Mouse (Mus musculus): ENCODE results near the gene Galk2.

The Galk2 gene

DNA sequence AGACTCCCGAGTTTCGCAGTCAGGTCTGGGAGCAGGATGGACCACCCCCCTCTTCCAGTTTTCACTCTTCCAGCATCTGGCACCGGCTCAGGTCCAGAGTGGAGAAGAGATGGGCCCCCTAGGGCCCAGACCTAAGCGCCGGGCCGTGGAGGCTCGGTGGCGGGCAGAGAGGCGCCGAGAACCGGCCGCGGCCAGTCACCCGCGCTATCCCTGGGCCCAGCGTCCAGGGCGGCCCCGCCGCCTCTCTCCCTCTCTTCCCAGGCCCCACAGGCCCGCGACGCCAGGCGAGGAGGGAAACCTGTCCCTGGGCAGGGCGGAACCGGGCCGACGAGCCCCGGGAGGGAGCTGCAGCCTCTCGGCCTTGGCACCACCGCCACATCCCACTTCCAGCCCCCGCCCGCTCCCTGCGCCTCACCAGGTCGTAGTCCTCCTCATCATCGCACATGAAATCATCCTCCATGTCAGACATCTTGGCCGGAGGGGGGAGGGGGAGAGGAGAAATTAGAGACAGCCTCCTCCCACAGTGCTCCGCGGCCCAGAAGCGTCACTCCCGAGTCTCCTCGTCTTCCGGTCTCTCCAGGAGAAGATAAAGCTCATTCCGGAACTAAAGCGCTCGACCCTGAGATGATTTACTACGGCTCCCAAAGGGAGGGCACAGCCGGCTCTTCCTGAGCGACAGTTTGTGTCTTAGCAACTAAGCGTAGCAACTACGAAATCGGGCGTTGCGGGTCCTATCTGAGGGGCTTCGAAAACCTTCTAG lies at the start of gene Galk2, which contains the start of gene Cops2:
TSS of gene Galk2 (plus strand) at position 589 of the 760 bp plus-strand sequence.
TSS of gene Cops2 (minus strand) at position 619 of the 760 bp plus-strand sequence.
- peak; percentile 96 for DNase-seq

DNA sequence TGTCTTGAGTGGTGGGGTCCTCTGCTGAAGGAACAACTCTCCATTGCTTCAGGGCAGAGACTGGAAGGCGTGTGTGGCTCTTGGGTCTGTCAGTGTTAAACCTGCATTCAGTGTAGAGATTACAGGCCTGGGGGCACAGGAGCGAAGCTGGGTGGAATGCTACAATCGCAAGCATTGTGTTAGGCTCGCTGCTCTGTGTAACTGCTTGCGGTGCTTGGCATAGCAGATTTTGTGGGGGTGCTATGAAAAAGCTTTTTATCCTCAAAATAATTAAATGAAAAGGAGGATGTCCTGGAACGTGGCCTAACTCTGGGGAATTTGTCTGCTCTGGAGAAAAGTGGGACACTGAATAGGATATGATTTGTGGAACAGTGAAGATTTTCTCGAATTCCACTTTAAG lies 49.4 kb upstream of the Galk2 start:
- DNase-seq = no peak

GRCm38 (mm10) chr2:125811332-125811731 lies 47.6 kb upstream of the Galk2 start:
- DNase-seq = no peak

DNA sequence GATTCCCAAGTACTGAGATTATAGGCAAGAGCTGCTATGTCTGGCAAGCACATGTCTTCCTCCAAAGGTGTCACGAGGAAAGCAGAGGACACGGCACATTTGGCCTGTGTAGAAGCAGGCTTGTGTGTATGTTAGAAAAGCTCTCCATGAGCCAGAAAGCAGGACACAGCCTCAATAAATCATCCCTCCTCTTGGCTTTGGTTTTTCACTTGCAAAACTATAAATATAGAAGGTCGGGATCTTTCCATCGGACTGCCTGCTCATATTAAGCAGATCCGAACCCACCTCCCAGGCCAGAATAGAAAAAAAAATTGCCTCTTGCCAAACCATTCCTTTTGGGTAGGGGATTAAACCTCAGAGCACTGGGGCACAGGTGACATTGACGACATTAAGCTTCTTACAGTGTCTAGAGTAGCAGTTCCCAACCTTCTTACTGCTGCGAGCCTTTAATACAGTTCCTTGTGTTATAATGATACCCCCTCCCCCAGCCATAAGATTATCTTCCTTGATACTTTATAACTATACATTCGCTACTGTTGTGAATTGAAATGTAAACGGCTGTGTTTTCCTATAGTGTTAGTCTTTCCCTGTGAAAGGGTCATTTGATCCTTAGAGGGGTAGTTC lies 44.8 kb upstream of the Galk2 start:
- no peak for DNase-seq

DNA sequence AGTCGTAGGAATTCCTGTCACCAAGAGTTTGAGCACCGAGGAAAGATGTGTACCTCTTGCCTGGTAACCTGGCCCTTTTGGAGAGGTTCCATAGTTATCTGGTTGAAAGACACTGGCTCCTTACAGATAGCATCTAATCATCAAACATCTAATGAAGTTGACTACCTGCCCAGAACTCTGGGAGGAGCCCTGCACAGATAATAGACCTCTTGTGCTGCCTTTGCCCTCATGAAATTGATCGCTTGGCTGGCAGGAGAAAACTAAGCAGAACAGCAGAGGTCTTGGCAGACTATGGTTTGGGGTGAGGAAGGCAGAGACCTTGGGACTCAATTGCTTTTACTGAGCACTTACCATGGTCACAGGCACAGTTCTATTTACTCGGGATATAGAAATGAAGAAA lies 38.5 kb upstream of the Galk2 start:
- no peak for DNase-seq

DNA sequence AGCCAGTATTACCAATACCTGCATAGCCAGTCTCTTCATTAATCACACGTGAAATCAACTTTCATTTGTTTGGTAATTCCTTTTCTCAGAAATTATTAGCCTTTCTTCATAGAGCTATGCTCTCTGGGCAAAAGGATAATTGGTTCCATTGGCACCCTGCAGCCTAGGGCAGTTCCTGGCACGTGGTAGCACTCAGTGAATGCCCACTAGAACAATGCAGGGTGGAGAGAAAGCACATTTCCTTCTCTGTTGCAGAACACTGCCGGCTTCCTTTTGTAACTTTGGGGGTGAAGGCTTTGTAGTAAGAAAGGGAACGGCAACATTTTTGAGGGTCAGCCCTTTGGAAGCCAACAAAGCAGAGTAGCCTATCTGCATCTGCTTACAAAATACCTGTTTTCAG lies 32.7 kb upstream of the Galk2 start:
- DNase-seq = no peak

DNA sequence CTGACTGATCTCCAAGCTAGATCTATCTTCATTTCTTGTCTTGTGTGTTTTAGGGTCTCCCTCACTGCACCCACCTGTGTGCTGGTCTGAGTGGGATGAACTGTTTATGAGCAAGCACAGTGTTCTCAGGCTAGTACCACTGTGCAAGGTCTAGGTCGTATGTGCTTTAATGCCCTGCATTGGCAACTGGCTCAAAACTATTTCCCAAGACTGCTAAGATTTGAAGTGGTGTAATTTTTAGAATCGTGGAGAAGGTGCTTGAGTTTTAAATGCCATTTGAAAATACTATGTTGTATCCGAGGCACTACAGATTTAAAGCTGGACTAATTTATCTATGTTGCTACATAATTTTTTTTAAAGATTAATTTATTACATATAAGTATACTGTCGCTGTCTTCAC lies 31.0 kb upstream of the Galk2 start:
- DNase-seq = no peak

- DNase-seq = no peak
These were observed 29.0 kb upstream of the Galk2 start for GRCm38 (mm10) chr2:125829924-125830323.

- no peak for DNase-seq
These were observed 20.8 kb upstream of the Galk2 start for GRCm38 (mm10) chr2:125838091-125838490.

- DNase-seq = no peak
These were observed 20.1 kb upstream of the Galk2 start for GRCm38 (mm10) chr2:125838708-125839284.

DNA sequence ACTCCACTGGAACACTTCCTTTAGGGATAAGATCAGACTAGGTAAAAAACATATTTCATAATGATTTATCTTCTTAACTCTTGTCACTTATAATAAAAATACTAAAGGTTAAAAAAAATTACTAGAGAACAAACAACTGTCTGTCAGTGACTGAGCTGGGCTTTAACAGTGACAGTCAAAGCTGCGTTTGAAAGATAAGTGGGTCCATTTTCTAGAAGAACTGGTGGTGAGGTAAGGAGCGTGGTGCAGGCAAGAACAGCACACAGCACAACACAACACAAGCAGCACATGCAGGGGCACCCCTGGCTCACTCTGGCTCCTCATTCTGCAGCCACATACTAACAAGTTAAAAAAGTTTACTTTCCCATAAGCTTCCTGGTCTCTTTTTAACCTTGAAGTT lies 7.7 kb upstream of the Galk2 start:
- DNase-seq = no peak

DNA sequence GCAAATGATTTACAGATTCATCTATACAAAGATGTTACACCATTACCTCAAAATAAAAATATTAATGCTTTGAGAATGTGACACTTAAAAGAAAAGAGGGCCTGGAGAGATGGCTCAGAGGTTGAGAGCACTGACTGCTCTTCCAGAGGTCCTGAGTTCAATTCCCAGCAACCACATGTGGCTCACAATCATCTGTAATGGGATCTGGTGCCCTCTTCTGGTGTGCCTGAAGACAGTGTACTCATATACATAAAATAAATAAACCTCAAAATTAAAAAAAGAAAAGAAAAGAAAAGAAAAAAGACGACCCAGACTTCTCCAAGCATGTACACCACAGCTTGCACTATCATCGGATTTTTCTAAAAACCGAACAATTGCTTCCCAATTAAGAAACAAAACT lies 1.2 kb upstream of the Galk2 start:
- DNase-seq = no peak

DNA sequence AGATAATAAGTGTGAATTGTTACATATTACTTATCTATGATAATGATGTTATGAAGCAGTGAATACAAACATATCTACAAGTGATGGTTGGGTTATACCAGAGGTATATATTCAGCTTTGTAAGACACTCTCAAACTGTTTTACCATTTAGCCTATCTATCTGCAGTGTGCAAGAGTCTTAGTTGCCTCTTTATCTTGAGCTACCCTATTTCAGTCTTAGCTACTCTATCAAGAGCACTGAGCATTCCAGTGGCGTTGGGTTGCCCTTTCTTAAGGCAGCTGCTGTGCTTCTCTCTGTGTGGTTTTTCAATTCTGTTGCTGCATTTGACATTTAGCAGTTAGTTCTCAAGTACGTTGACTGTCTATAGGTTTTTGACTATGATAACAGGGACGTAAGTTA lies 4.9 kb downstream of the Galk2 start:
- DNase-seq = no peak

GRCm38 (mm10) chr2:125864551-125864950 lies 5.6 kb downstream of the Galk2 start:
- no peak for DNase-seq

DNA sequence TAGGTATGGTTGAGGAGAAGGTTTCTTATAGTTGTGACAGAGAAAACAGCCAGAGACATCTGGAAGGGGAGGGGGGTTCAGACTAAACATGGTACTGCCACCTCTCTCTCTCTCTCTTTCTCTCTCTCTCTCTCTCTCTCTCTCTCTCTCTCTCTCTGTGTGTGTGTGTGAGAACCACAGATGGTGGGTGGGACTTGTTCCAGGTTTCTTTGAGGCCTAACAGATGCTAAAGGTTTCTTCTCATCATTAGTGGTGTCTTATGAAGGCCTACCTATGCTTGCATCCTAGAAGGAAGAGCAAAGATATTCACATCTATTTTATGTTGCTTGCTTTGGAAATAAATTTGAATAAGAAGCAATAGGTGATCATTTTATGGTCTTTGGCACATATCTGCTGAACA lies 6.7 kb downstream of the Galk2 start:
- DNase-seq = no peak

DNA sequence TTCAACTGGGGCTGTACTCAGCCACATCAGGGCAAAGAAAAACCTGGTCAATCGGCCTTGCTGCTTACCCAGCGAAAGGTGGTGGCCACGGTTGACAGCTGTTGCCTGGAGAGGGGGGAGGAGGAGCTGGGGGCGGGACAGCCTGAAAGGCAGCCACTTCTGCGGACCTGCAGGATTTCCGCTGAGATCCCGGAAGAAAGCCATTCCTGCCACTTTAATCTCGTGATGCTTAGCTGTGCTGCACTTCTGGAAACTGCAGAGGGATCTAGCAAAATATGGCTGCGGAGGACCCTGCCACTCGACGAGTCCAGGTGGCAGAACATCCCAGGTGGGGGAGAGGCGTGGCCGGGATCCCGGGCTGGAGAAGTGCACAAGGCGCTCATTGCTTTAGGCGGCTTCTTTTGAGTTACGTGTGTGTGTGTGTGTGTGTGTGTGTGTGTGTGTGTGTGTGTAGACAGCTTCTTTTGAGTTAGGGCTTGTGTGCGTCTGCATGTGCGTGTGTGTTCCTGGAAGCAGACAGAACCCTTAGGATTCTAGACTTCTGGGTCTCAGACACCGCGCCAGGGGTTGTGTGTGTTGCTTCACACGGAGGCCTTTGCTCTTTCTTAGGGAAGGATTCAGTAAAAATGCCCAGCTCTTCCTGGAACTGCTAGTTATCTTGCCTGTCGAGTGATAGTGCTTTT lies 7.3 kb downstream of the Galk2 start:
- DNase-seq = peak; percentile 85

DNA sequence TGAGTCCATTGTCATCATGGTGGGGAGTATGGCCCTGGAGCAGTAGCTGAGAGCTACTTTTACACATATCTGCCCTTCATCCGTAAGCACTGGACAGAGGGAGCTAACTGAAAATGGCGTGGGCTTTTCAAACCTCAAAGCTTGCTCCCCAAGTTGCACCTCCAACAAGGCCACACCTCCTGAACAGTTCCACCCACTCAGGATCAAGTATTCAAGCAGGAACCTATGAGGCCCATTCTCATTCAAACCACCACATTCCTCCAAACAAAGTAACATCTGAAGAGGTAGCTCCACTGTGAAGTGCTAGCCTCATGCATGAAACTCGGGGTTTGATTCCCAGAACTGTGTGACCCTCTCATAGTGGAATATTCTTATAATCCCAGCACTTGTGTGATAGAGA lies 9.4 kb downstream of the Galk2 start:
- no peak for DNase-seq

DNA sequence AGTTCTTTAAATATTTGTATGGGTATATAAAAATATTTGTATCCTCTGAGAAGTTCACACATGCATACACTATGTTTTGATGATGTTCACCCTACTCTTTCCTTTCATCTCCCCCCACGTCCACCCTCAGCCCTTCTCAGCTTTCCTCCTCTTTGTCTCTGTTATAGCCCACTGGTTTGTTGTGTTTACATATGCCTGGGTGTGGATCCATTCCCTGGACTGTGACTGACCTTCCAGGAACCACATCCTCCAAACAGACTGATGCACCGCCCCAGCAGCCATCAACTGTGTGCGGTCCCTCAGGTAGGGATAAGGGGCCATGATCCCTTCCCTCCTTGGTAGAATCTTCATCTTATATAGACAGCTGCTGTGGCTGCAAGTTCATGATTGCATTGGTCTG lies 11.2 kb downstream of the Galk2 start:
- DNase-seq = no peak

GRCm38 (mm10) chr2:125885891-125886576 lies 27.1 kb downstream of the Galk2 start:
- no peak for DNase-seq

- peak; percentile 67 for DNase-seq
These were observed 34.2 kb downstream of the Galk2 start for GRCm38 (mm10) chr2:125893096-125893495.

- no peak for DNase-seq
These were observed 36.2 kb downstream of the Galk2 start for GRCm38 (mm10) chr2:125895099-125895498.

DNA sequence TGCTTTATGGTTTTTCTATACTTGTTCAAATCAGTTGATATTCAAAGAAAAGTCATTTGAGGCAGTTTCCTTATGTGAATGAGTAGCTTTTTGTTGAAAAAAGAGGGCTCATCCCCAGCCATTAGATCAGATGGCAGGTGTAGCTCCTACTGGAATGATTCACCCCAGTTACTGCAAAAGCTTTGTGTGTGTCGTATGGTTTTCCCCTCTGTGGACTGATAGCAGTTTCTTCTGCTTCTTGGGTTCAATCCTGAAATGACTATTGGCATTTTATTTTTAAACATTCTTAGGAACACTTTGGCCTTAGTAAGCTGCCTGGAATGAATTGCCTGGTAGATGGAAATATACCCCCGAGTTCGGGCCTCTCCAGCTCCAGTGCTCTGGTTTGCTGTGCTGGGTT lies 37.4 kb downstream of the Galk2 start:
- DNase-seq = no peak

GRCm38 (mm10) chr2:125900797-125901410 lies 42.0 kb downstream of the Galk2 start:
- DNase-seq = no peak
